Mouse (Mus musculus) urinary bladder, postnatal 10 days (tissue): ENCODE measurements at regions not wholly inside any gene's neighbourhood (a gene's known extent, or its start where the extent isn't known, plus 50 kb on each side); places are given as distances from the start of the nearest gene placed in this dataset.

ENCODE experiments used
- DNase-seq: peaks from one replicate; pipeline ENCODE4 v3.0.0; 2022; ENCODE audit warnings: low spot score

- DNase-seq = no peak
Measured at GRCm38 (mm10) chr5:112182775-112183174, 69.5 kb downstream of the Cryba4 start.

- DNase-seq = no peak
Measured at GRCm38 (mm10) chr5:112195667-112196066, 56.7 kb downstream of the Cryba4 start.
